Mouse (Mus musculus) E14TG2a.4 (cell line): Measurements from ENCODE around the gene Nfya.

Source experiments
- CTCF ChIP-seq: conservative IDR thresholded peaks from 2 replicates; pipeline ENCODE4 v1.5.1; 2014; ENCODE audit warnings: low read length
- NANOG ChIP-seq: IDR thresholded peaks from 2 replicates; pipeline ENCODE4 v1.6.1; 2014; ENCODE audit warnings: borderline replicate concordance, low read length, mixed read lengths
- POU5F1 ChIP-seq: IDR thresholded peaks from 2 replicates; pipeline ENCODE4 v1.6.1; 2014; ENCODE audit warnings: low read length, borderline replicate concordance

- TF ChIP-seq CTCF (no peak), POU5F1 (no peak), NANOG (no peak)
These were observed 5.9 kb downstream of the Nfya start for GRCm38 (mm10) chr17:48403848-48404247.
